Mouse (Mus musculus) heart, embryonic 13.5 days (tissue): Measurements from ENCODE around the gene Eif4e3. TPM values are rescaled to one million over a fixed set of nuclear protein-coding genes. Genes with fewer than 3 reads are reported as not detected.

Experiments
- ATAC-seq: fragments of 200-750 bp; cut with Nextera tagmentation; 2 replicates; pipeline ENCODE4 v1.8.0; 2017; ENCODE audit warnings: moderate TSS enrichment; ENCODE audit not compliant: insufficient number of reproducible peaks, low FRiP score, low TSS enrichment; ENCODE audit errors: extremely low read depth
- H3K27ac ChIP-seq: fragments of 300-500 bp; sonication (generic); replicated peaks from 2 replicates; pipeline ENCODE4 v1.5.1; 2015; ENCODE audit warnings: moderate library complexity, mild to moderate bottlenecking, inconsistent platforms
- H3K27me3 ChIP-seq: fragments of 300-500 bp; sonication (generic); replicated peaks from 2 replicates; pipeline ENCODE4 v1.6.1; 2015; ENCODE audit warnings: mild to moderate bottlenecking, inconsistent platforms
- H3K36me3 ChIP-seq: fragments of 300-500 bp; sonication (generic); 2 replicates; pipeline ENCODE4 v1.6.1; 2015; ENCODE audit warnings: mild to moderate bottlenecking, inconsistent platforms
- H3K4me1 ChIP-seq: fragments of 300-500 bp; sonication (generic); 2 replicates; pipeline ENCODE4 v1.6.1; 2015; ENCODE audit warnings: inconsistent platforms
- H3K4me2 ChIP-seq: fragments of 300-500 bp; sonication (generic); 2 replicates; pipeline ENCODE4 v1.6.1; 2015; ENCODE audit warnings: inconsistent platforms, mild to moderate bottlenecking, moderate library complexity
- H3K4me3 ChIP-seq: fragments of 300-500 bp; sonication (generic); 2 replicates; pipeline ENCODE4 v1.5.1; 2015; ENCODE audit warnings: moderate library complexity, mild to moderate bottlenecking, inconsistent platforms
- H3K9ac ChIP-seq: fragments of 300-500 bp; sonication (generic); 2 replicates; pipeline ENCODE4 v1.6.1; 2015; ENCODE audit warnings: inconsistent platforms, mild to moderate bottlenecking, moderate library complexity
- H3K9me3 ChIP-seq: fragments of 300-500 bp; sonication (generic); 2 replicates; pipeline ENCODE4 v1.6.1; 2016; ENCODE audit warnings: inconsistent platforms
- WGBS: fragments of 180-500 bp; shearing (Covaris S2); methylation state at CpG from one replicate; pipeline ENCODE4 v1.1.7; 2015; ENCODE audit warnings: mixed read lengths; 5-methylcytosine and 5-hydroxymethylcytosine counted together
- polyA plus RNA-seq: library from polyadenylated mRNA; unstranded; fragments of >200 nt; fragmentation: Nextera tagmentation; extraction: Ambion mirVana; gene quantifications from 2 replicates; pipeline ENCODE4 v1.2.1, GENCODE M21; 2015

Gene Eif4e3
- polyA plus RNA-seq, 1 experiment from 2014 or later, result 6.9 TPM

GRCm38 (mm10) chr6:99620471-99620870 lies 46.1 kb downstream of the Eif4e3 start:
- 72% methylated on average over 7 of the region's 7 CpGs for WGBS

DNA sequence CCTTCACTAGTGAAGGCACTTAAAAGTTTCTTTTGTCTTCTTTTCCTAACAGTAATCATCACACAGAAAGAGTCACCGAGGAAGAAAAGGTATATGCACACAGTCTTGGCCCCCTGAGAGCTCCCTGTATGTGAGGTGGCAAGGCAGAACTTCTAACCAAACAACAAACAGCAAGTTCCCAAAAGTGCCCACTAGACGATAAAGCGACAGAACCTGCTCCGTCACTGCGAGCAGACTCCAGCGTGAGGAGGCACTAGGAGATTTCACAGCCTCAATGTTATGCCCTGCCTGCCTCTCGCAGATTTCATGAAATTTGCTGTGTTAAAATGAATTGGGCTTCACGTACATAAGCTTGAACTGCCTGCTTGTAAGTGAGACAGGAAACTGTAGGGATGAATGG lies 46.6 kb downstream of the Eif4e3 start:
- H3K9ac ChIP-seq, result no peak overlapping the region
- no peaks in the 10 kb centered on the region for H3K9me3 ChIP-seq
- WGBS, result 54% methylated on average over 8 of the region's 8 CpGs
- no peak overlapping the region for H3K27ac ChIP-seq
- no peaks in the 10 kb centered on the region for H3K27me3 ChIP-seq
- H3K4me1 ChIP-seq, result peaks cover 21% of the 10 kb centered on the region
- ATAC-seq, result no peak
- H3K4me3 ChIP-seq, result no peak overlapping the region
- no peaks in the 10 kb centered on the region for H3K36me3 ChIP-seq
- no peak overlapping the region for H3K4me2 ChIP-seq

More at GRCm38 (mm10) chr6:99620471-99620870, 46.1 kb downstream of the Eif4e3 start:
- Histone ChIP-seq H3K4me3 (no peak overlapping the region), H3K9me3 (no peaks in the 10 kb centered on the region), H3K36me3 (no peaks in the 10 kb centered on the region), H3K4me1 (peaks cover 15% of the 10 kb centered on the region), H3K9ac (no peak overlapping the region), H3K27me3 (no peaks in the 10 kb centered on the region), H3K27ac (no peak overlapping the region), H3K4me2 (no peak overlapping the region)
- no peak for ATAC-seq

DNA sequence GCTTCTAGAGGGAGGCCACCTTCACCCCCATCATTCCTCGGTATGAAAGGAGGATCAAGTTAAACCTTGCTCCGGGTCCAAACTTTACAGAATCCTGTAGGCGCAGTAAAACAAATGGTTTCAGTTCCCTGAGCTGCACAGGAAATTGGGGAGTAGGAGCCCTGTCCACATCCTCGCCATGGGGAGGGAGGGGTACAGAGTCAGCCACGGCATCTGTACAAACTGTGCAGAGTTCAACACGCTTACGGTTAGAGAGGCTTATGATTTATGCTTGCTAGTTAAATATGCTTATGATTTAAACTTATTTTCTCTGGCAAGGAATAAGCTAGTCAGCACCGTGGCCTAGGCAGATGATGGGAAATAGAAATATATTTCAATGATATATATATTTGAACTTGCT lies 47.1 kb downstream of the Eif4e3 start:
- no peak overlapping the region for H3K4me3 ChIP-seq
- no peak overlapping the region for H3K4me2 ChIP-seq
- no peaks in the 10 kb centered on the region for H3K9me3 ChIP-seq
- WGBS, result 63% methylated on average over 8 of the region's 8 CpGs
- no peak overlapping the region for H3K27ac ChIP-seq
- ATAC-seq, result no peak
- H3K9ac ChIP-seq, result no peak overlapping the region
- H3K4me1 ChIP-seq, result peaks cover 25% of the 10 kb centered on the region
- no peaks in the 10 kb centered on the region for H3K36me3 ChIP-seq
- no peaks in the 10 kb centered on the region for H3K27me3 ChIP-seq

DNA sequence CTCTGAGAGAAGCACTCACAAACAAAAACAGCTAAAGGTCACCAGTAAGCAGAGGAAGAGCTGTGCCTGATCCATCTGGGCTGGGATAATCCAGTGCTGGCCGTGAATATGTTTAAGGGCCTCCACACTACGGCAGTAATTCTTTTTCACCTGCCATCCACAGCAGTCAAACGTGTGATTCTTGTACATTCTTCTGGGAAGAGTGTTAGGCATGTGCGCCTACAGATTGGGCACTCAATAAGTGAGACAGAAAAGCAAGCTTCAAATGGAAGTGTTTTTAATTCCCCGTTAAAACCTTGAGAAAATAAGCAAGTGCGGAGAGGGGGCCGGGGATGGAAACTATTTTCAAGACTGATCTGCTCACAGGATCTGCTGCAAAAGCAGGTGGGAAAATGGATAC lies 48.7 kb downstream of the Eif4e3 start:
- H3K36me3 ChIP-seq, result no peaks in the 10 kb centered on the region
- H3K4me1 ChIP-seq, result peaks cover 22% of the 10 kb centered on the region
- H3K27ac ChIP-seq, result no peak overlapping the region
- H3K9me3 ChIP-seq, result no peaks in the 10 kb centered on the region
- H3K4me2 ChIP-seq, result no peak overlapping the region
- H3K27me3 ChIP-seq, result no peaks in the 10 kb centered on the region
- WGBS, result 73% methylated on average over 7 of the region's 7 CpGs
- no peak overlapping the region for H3K4me3 ChIP-seq
- ATAC-seq, result no peak
- H3K9ac ChIP-seq, result no peak overlapping the region

GRCm38 (mm10) chr6:99617415-99617814 lies 49.2 kb downstream of the Eif4e3 start:
- Histone ChIP-seq H3K4me3 (no peak overlapping the region), H3K4me1 (peaks cover 22% of the 10 kb centered on the region), H3K9ac (no peak overlapping the region), H3K4me2 (no peak overlapping the region), H3K9me3 (no peaks in the 10 kb centered on the region), H3K36me3 (no peaks in the 10 kb centered on the region), H3K27ac (no peak overlapping the region), H3K27me3 (no peaks in the 10 kb centered on the region)
- ATAC-seq, result no peak
- 81% methylated on average over 1 of the region's 1 CpGs for WGBS

DNA sequence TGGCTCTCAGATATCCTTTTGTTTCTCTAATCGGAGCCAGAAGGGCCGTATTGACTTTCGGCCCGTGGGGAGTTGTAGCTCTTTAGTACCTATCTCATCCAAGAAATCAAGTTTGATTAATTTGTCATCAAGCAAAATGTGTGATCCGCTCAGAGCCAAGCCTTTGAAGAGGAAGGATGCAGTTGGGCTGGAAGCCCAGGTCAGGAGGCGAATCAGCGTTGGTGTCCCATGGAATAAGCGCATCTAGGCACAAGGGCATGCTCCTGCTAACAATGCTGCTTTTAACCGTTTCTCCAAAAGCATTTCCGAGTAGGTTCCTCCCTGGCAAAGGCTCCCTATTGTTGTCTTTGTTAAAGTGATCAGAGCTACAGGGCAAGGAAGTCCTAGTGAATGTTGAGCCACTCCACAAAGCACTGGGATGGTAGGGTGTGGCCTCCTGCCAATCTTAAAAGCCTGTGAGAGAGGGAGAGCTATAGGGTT lies 51.3 kb downstream of the Eif4e3 start:
- Histone ChIP-seq H3K4me3 (no peak overlapping the region), H3K4me1 (peaks cover 31% of the 10 kb centered on the region), H3K27me3 (no peaks in the 10 kb centered on the region), H3K36me3 (no peaks in the 10 kb centered on the region), H3K4me2 (no peak overlapping the region), H3K9me3 (no peaks in the 10 kb centered on the region), H3K27ac (no peak overlapping the region), H3K9ac (no peak overlapping the region)
- ATAC-seq, result no peak
- WGBS, result 43% methylated on average over 10 of the region's 10 CpGs

DNA sequence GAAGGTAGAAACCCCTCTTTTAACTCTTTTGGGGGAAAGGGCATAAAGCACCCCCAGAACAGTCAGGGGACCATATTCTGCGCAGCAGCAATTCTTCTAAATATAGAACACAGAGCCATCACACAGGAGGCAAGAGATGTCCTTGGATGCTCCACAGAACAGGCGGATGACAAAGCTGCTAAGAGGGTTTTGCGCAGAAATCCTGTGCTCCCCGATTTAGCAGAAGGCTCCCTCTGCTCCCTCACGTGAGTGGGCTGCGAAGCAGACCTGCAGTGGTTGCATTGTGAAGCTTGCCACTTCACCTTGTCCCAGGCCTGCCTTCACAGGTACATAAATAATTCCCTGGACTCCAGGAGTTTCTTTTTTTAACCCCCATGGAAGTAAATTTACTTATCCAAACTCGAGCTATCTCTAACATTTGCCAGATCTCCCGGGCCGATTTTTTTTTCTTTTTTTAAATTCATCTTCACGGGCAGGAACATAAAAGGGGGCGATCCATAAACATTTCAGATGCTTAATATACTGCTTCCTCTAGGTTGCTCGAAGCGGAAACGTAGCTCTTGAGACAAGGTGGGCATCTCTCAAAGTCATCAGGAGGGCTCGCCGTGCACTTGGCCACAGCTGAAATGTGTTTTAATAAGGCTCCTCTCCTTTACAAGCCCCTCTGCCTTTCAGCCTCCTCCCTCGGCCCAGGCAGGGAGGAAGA lies 51.9 kb downstream of the Eif4e3 start:
- Histone ChIP-seq H3K36me3 (no peaks in the 10 kb centered on the region), H3K27ac (no peak overlapping the region), H3K27me3 (no peaks in the 10 kb centered on the region), H3K4me2 (no peak overlapping the region), H3K9ac (no peak overlapping the region), H3K4me1 (peaks cover 27% of the 10 kb centered on the region), H3K9me3 (no peaks in the 10 kb centered on the region), H3K4me3 (no peak overlapping the region)
- no peak for ATAC-seq
- WGBS, result 55% methylated on average over 17 of the region's 17 CpGs

DNA sequence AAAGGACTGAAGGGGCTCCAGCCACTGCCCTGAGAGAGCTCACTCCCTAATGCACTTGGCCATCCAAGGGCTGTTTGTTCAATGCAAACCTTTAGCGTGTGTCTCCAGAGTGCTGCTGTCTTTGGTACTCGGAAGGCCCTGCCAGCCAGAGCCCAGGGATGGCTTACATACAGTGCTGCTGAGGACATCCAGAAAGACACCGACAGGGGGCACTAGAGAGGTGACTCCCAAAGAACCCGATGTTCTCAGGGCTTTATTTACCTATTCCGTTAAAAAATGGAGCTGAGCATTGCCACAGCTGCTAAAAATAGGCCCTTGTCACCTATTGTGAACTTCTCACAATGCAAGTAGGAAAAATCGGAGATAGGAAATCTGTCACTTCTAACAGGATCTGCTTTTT lies 54.7 kb downstream of the Eif4e3 start:
- WGBS, result 43% methylated on average over 6 of the region's 6 CpGs
- no peaks in the 10 kb centered on the region for H3K36me3 ChIP-seq
- no peak for ATAC-seq
- no peak overlapping the region for H3K27ac ChIP-seq
- H3K27me3 ChIP-seq, result no peaks in the 10 kb centered on the region
- H3K9me3 ChIP-seq, result no peaks in the 10 kb centered on the region
- peaks cover 23% of the 10 kb centered on the region for H3K4me1 ChIP-seq
- H3K4me3 ChIP-seq, result no peak overlapping the region
- no peak overlapping the region for H3K9ac ChIP-seq
- H3K4me2 ChIP-seq, result no peak overlapping the region

- no peak overlapping the region for H3K27ac ChIP-seq
- peaks cover 23% of the 10 kb centered on the region for H3K4me1 ChIP-seq
- no peak overlapping the region; the same call in 1 of the 2 replicates for H3K4me3 ChIP-seq
- no peaks in the 10 kb centered on the region for H3K27me3 ChIP-seq
- no peaks in the 10 kb centered on the region for H3K36me3 ChIP-seq
- H3K9me3 ChIP-seq, result no peaks in the 10 kb centered on the region
- H3K4me2 ChIP-seq, result peak overlapping the region; percentile 39
- 42% methylated on average over 14 of the region's 14 CpGs for WGBS
- H3K9ac ChIP-seq, result no peak overlapping the region
- ATAC-seq, result no peak
Observed at GRCm38 (mm10) chr6:99610454-99611427, 55.8 kb downstream of the Eif4e3 start.

DNA sequence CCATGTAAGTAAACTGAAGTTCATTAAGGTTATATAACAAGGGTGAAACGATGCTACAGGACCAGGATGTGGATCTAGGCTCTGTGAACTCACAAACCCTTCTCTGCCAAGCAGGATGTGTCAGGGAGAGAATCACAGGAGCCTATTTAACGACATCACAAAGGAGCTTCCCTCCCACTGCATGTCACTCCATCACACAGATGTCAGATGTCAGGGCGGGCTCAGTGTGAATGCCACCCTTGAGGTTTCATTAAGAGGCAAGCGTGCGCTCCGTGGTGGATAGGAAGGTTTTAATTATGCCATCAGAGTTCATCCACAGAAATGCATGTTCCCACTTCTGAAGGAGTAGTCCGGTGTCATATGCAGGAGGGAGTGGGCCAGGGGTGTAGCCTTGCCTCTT lies 60.5 kb downstream of the Eif4e3 start:
- Histone ChIP-seq H3K4me1 (peaks cover 9% of the 10 kb centered on the region), H3K4me2 (no peak overlapping the region), H3K9me3 (no peaks in the 10 kb centered on the region), H3K36me3 (no peaks in the 10 kb centered on the region), H3K4me3 (no peak overlapping the region), H3K27me3 (no peaks in the 10 kb centered on the region), H3K27ac (no peak overlapping the region), H3K9ac (no peak overlapping the region)
- WGBS, result 80% methylated on average over 7 of the region's 7 CpGs
- no peak for ATAC-seq

- H3K4me2 ChIP-seq, result no peak overlapping the region
- no peak for ATAC-seq
- no peak overlapping the region for H3K27ac ChIP-seq
- H3K27me3 ChIP-seq, result no peaks in the 10 kb centered on the region
- peaks cover 4% of the 10 kb centered on the region for H3K4me1 ChIP-seq
- H3K36me3 ChIP-seq, result no peaks in the 10 kb centered on the region
- 56% methylated on average over 2 of the region's 2 CpGs for WGBS
- H3K9ac ChIP-seq, result no peak overlapping the region
- H3K9me3 ChIP-seq, result no peaks in the 10 kb centered on the region
- H3K4me3 ChIP-seq, result no peak overlapping the region
Observed at GRCm38 (mm10) chr6:99604758-99605157, 61.8 kb downstream of the Eif4e3 start.
